In genomic region chr9:47313433-47313832, GRCm38 (mm10) we compare ENCODE assay signal across 16 mouse cellular contexts.
"Had no signal": no experiment of that assay in that cellular context is flagged by ENCODE, and none has a peak within 500 bp of the region (broad histone marks: within the 10 kb centered on the region; RNA-seq: fewer than 3 reads in every experiment).

No protein-coding gene starts in this region.

- H3K9me3 ChIP-seq: intestine, embryonic 15.5 days; limb, embryonic 10.5 days; liver, embryonic 15.5 days; midbrain, embryonic 12.5 days; neural tube, embryonic 13.5 days; stomach, embryonic 15.5 days had no signal

- H3K4me2 ChIP-seq: hindbrain, embryonic 14.5 days; intestine, embryonic 15.5 days; liver, embryonic 11.5 days; liver, embryonic 15.5 days; midbrain, embryonic 12.5 days; neural tube, embryonic 13.5 days; stomach, embryonic 15.5 days had no signal

- H3K36me3 ChIP-seq: intestine, embryonic 15.5 days; limb, embryonic 10.5 days; liver, embryonic 15.5 days; midbrain, embryonic 12.5 days; neural tube, embryonic 13.5 days; stomach, embryonic 15.5 days had no signal

- H3K27ac ChIP-seq: hindbrain, embryonic 14.5 days; intestine, embryonic 15.5 days; kidney, postnatal 0 days; layer of hippocampus, adult 2 months; limb, embryonic 10.5 days; liver, embryonic 15.5 days; midbrain, embryonic 12.5 days; neural tube, embryonic 13.5 days; stomach, embryonic 15.5 days had no signal

- ATAC-seq: intestine, embryonic 15.5 days; midbrain, embryonic 16.5 days had no signal

- DNase-seq: kidney, adult 9 months; kidney, postnatal 4 days; right cerebral cortex, postnatal 4 days; spleen, adult 18-20 months; thymus, postnatal 36 days had no signal

- H3K27me3 ChIP-seq: intestine, embryonic 15.5 days; liver, embryonic 15.5 days; neural tube, embryonic 13.5 days; stomach, embryonic 15.5 days had no signal

- H3K9ac ChIP-seq: hindbrain, embryonic 14.5 days; intestine, embryonic 15.5 days; liver, embryonic 15.5 days; midbrain, embryonic 12.5 days; neural tube, embryonic 13.5 days; stomach, embryonic 15.5 days had no signal

- H3K4me1 ChIP-seq: intestine, embryonic 15.5 days; limb, embryonic 10.5 days; liver, embryonic 15.5 days; midbrain, embryonic 12.5 days; stomach, embryonic 15.5 days had no signal

- H3K4me3 ChIP-seq: intestine, embryonic 15.5 days; layer of hippocampus, adult 2 months; limb, embryonic 10.5 days; liver, embryonic 15.5 days; midbrain, embryonic 12.5 days; neural tube, embryonic 13.5 days; stomach, embryonic 15.5 days had no signal
